Mouse (Mus musculus) bone marrow, adult 2 months (tissue): Measurements from ENCODE around the gene Nav2.

Experiments
- CTCF ChIP-seq: fragments of 200-500 bp; IDR thresholded peaks from 2 replicates; pipeline ENCODE4 v1.5.1; 2011; ENCODE audit warnings: low read length, control low read depth; ENCODE audit not compliant: control insufficient read depth, insufficient read depth
- POLR2A ChIP-seq: fragments of 200-500 bp; IDR thresholded peaks from 2 replicates; pipeline ENCODE4 v1.6.1; 2011; ENCODE audit warnings: low read depth, mild to moderate bottlenecking, control low read depth, low read length, borderline replicate concordance; ENCODE audit not compliant: control insufficient read depth

DNA sequence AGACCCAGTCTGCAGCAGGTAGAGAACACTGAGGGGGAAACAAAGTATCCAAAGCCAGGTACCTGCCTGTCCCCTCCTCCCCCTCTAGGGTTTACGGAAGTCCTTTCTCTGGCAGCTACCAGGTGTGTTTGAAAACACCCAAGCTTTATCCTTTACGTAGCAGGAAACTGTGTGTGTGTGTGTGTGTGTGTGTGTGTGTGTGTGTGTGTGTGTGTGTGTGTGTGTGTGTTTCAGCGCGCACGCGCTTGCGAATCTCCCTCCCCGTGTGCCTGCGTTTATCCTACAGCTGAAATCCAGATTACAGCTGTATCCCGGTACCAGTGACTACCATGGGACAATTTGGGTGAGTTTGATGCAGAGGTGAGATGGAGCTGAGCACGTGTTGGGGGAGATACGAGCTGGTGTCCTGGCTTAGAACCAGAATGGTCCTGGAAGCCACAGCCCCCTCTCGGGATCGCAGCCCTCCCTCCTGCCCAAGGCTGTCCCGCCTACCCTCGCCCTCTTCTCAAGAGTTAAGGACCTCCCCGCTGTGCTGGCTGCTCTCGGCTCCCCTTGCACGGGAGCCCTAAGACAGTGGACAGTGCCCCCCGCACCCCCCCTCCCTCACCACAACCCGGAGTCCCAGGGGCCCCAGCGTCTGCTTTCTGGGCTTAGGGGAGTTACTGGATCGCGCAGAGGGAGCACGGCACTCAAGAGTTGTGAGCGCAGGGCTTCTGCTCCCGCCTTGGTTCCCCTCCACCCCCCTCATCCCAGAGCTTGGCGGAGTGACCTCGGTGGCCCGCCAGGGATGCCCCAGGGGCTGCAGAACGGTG is 395.3 kb downstream of the Nav2 start:
- TF ChIP-seq POLR2A (no peak), CTCF (no peak)
